Mouse (Mus musculus): ENCODE measurements around the gene Pgls.

Pgls gene

DNA sequence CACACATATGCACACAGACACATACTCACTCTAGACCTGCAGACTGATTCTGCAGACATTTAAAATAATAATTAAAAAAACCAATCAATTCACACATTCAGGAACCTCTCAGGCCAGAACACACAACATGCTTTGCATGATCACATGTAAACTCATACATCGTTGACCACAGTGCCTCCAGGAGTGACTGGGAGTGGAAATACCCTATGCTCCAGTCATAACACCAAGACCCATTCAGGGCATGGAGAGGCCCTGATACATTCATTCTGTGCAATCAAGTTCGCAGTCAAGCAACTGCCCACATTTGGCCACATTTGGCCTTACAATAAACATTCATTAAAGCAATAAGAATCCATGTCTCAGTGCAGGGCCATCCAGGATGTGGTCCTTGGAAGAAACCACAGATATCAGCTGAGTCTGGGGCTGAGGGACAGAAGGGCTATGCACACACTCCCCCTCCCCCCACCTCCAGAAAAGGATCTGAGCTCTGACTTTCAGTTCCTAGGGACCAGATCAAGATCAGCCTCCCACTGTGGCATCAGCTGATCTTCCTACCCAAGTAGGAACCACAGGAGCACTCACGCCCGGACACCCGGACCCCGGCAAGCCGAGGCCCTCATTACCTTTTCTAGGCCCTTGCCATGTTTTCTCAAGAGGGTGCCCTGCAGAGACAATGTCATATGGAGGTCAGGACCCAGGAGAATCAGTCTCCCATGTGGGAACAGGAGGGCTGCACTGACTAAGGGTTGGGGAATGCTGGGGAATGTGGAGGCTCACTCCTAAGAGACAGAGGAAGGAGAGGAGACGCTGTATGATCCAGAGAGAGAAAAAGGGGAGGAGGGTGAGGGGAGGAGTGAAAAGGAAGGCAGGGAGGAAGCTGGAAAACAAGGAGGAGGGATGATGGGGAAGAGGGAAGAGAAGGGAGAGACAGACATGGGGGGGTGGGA lies 45.4 kb downstream of the Pgls start:
- DNase-seq (ENCODE audit: low spot score in 2 of 2), result no peak

- DNase-seq (ENCODE audit: low spot score in 2 of 2), result no peak
Measured at GRCm38 (mm10) chr8:71638321-71638720, 46.3 kb downstream of the Pgls start.

DNA sequence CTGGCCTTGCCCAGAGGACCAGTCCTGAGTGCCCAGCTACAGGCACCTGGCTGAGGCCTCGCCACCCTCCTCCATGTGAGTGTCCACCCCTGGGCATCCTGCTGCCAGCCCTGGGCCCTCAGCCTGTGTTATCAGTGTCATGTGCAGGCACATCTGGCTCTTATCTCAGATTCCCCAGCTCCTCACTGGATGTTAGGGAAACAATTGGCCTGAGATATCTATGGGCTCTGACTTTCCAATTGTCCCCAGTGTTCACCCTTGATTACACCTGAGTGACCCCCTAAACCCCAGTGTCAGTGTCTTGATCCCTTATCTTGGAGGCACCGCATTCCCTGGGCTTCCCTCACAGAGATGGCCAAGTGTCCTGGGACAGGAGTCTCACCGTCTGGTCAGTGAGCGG lies 47.3 kb downstream of the Pgls start:
- no peak for DNase-seq (ENCODE audit: low spot score in 2 of 2)

DNA sequence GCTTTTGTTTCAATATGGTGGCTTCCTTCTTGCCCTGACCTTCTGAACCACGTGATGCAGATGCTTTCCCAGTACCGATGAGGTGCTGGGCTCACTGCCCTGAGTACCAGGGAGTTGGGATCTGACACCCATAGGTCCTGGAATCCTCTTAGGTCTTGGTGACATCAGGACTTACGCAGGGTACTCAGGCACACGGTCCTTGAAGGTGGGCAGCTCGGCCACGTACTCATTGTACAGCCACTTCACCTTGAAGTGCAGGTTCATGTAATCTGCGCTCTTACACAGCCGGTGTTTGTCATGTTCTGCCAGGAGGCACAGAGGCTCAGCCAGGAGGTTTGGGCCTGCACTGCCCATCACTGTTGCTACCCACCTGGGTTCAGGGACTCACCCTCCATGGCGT lies 53.5 kb downstream of the Pgls start:
- no peak for DNase-seq (ENCODE audit: low spot score in 2 of 2)
